ENCODE assay signal across 16 mouse cellular contexts in the genomic region with DNA sequence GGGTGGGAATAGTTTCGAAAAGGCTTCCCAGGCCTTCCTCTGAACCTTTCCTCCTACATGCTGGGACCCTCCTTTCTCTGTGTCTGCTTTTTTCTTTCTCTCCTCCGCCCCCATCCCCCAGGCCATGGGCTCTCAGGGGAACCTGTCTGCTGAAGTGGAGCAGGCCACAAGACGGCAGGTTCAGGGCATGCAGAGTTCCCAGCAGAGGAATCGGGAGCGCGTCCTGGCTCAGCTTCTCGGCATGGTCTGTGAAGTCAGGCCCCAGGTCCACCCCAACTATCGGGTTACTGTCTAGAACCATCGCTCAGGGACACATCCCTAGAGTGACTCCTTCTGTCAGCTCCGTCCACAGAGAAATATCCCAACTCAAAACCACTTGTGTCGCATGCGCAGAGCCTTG. TPM values are rescaled to one million over a fixed set of nuclear protein-coding genes. Genes with fewer than 3 reads are reported as not detected.
DNase-seq lines count a peak whose midpoint lies in the region; ATAC-seq and TF ChIP-seq lines count a peak whose summit lies in the region.
"Had no signal": no experiment of that assay in that cellular context is flagged by ENCODE, and none has a peak within 500 bp of the region (broad histone marks: within the 10 kb centered on the region; RNA-seq: fewer than 3 reads in every experiment).

No protein-coding gene starts in this region.

- H3K27me3 ChIP-seq in neural tube, embryonic 12.5 days (replicated peaks) = no peaks in the 10 kb centered on the region
- no peaks in the 10 kb centered on the region for H3K27me3 ChIP-seq in midbrain, embryonic 14.5 days (ENCODE audit: control insufficient read depth, insufficient read depth, low read length)
- H3K27me3 ChIP-seq: limb, embryonic 15.5 days had no signal

- H3K27ac ChIP-seq in neural tube, embryonic 12.5 days = no peak overlapping the region
- H3K27ac ChIP-seq in midbrain, embryonic 14.5 days (replicated peaks; ENCODE audit: low read depth, low read length) = peak overlapping the region; percentile 88; the same call in 1 of the 2 replicates
- no peak overlapping the region for H3K27ac ChIP-seq in gastrocnemius, adult 2 months
- H3K27ac ChIP-seq: heart, adult 2 months; limb, embryonic 15.5 days had no signal

- no peaks in the 10 kb centered on the region for H3K36me3 ChIP-seq in neural tube, embryonic 12.5 days
- peaks cover 6% of the 10 kb centered on the region; the same call in 1 of the 2 replicates for H3K36me3 ChIP-seq in midbrain, embryonic 14.5 days (ENCODE audit: control insufficient read depth, insufficient read depth, low read length)

- WGBS in neural tube, embryonic 12.5 days = 87% methylated on average over 12 of the region's 12 CpGs
- 86% methylated on average over 12 of the region's 12 CpGs for WGBS in midbrain, embryonic 14.5 days

- no peak for TF ChIP-seq CTCF in gastrocnemius, adult 2 months (IDR thresholded peaks at IDR 0.05)

- no peak for ATAC-seq in neural tube, embryonic 12.5 days (ENCODE audit: low FRiP score, low read depth)
- ATAC-seq in midbrain, embryonic 14.5 days (ENCODE audit: low FRiP score, low TSS enrichment) = no peak
- ATAC-seq: inflammation-experienced regulatory T-cells, adult 6 months had no signal

- no peak overlapping the region for H3K4me3 ChIP-seq in neural tube, embryonic 12.5 days
- 0 out of 2 replicates have a peak overlapping the region, but pooled peaks have one; percentile 4 for H3K4me3 ChIP-seq in midbrain, embryonic 14.5 days (replicated peaks; ENCODE audit: low read depth, low read length)
- no peak overlapping the region for H3K4me3 ChIP-seq in gastrocnemius, adult 2 months
- H3K4me3 ChIP-seq: heart, adult 2 months; limb, embryonic 15.5 days had no signal

- intact Hi-C loops in heart, postnatal 36 days (cut with DNase I) = loop anchor here (2.0 to 5.0 kb wide), 3 partner anchors 69 to 235 kb away; partner anchors contain the start of gene Vars
- intact Hi-C loops in gastrocnemius, adult 2 months (cut with DNase I) = loop anchor here (5.0 to 10.0 kb wide), 2 partner anchors 110 to 213 kb away; partner anchors contain the start of genes D17H6S53E and Sapcd1

- H3K9me3 ChIP-seq in neural tube, embryonic 12.5 days = no peaks in the 10 kb centered on the region
- H3K9me3 ChIP-seq in midbrain, embryonic 14.5 days (ENCODE audit: control insufficient read depth, low read length) = no peaks in the 10 kb centered on the region
- H3K9me3 ChIP-seq: G1E; limb, embryonic 15.5 days had no signal

- 0 out of 2 replicates have a peak overlapping the region, but pooled peaks have one; percentile 13 for H3K9ac ChIP-seq in neural tube, embryonic 12.5 days
- H3K9ac ChIP-seq in midbrain, embryonic 14.5 days (replicated peaks; ENCODE audit: low read length) = 0 out of 2 replicates have a peak overlapping the region, but pooled peaks have one; percentile 12
- H3K9ac ChIP-seq: limb, embryonic 15.5 days had no signal

- DNase-seq in heart, adult 11 months = peak; percentile 92
- DNase-seq in heart, postnatal 36 days = no peak
- DNase-seq in neural tube, embryonic 10.5 days (ENCODE audit: extremely low spot score, low spot score) = no peak
- DNase-seq in midbrain, embryonic 14.5 days = no peak
- DNase-seq in adrenal gland, adult 18-20 months (ENCODE audit: low spot score in 2 of 2) = no peak
- DNase-seq in gastrocnemius, adult 2 months = no peak
- DNase-seq: heart, adult 2 months; kidney, adult 8-10 months had no signal

- H3K4me1 ChIP-seq in neural tube, embryonic 12.5 days = peaks cover 32% of the 10 kb centered on the region
- peaks cover 22% of the 10 kb centered on the region for H3K4me1 ChIP-seq in midbrain, embryonic 14.5 days (ENCODE audit: control insufficient read depth, insufficient read depth, low read length)

- H3K4me2 ChIP-seq in neural tube, embryonic 12.5 days (replicated peaks) = no peak overlapping the region
- H3K4me2 ChIP-seq in midbrain, embryonic 14.5 days (ENCODE audit: low read length) = peak overlapping the region; percentile 91
- H3K4me2 ChIP-seq: limb, embryonic 15.5 days had no signal

RNA-seq across cellular contexts. Expression of gene Nfkbil1, which starts 1.9 kb away (rescaled TPM):
- total RNA-seq in heart, postnatal 36 days (2021) = 1 to 10 TPM; 8.0 to 8.5 TPM
- 10.6 and 11.5 TPM in 2 replicates for polyA plus RNA-seq in neural tube, embryonic 12.5 days (2016; fragmentation: Nextera tagmentation; extraction: Ambion mirVana)
- polyA plus RNA-seq in midbrain, embryonic 14.5 days (2014; fragmentation: Nextera tagmentation; extraction: Ambion mirVana) = 3.8 and 7.3 TPM in 2 replicates
- total RNA-seq in adrenal gland, adult 18-20 months (2021) = 10 to 100 TPM; 12.4 to 15.3 TPM
- total RNA-seq in gastrocnemius, adult 2 months (2021) = 1 to 10 TPM; 7.0 to 7.8 TPM

RNA-seq across cellular contexts. Expression of gene Ddx39b, which starts 4.0 kb away (rescaled TPM):
- 10 to 100 TPM; 83.3 to 97.3 TPM for total RNA-seq in heart, postnatal 36 days (2021)
- polyA plus RNA-seq in neural tube, embryonic 12.5 days (2016; fragmentation: Nextera tagmentation; extraction: Ambion mirVana) = 511 and 522 TPM in 2 replicates
- 386 and 390 TPM in 2 replicates for polyA plus RNA-seq in midbrain, embryonic 14.5 days (2014; fragmentation: Nextera tagmentation; extraction: Ambion mirVana)
- 100 to 1,000 TPM; 195 to 213 TPM for total RNA-seq in adrenal gland, adult 18-20 months (2021)
- total RNA-seq in gastrocnemius, adult 2 months (2021) = 10 to 100 TPM; 83.8 to 94.7 TPM

RNA-seq across cellular contexts. Expression of gene Atp6v1g2, which starts 4.0 kb away (rescaled TPM):
- total RNA-seq in heart, postnatal 36 days (2021) = 1 to 10 TPM; 2.0 to 2.6 TPM
- polyA plus RNA-seq in neural tube, embryonic 12.5 days (2016; fragmentation: Nextera tagmentation; extraction: Ambion mirVana) = 26.2 and 28.4 TPM in 2 replicates
- 78.1 and 99.0 TPM in 2 replicates for polyA plus RNA-seq in midbrain, embryonic 14.5 days (2014; fragmentation: Nextera tagmentation; extraction: Ambion mirVana)
- total RNA-seq in adrenal gland, adult 18-20 months (2021) = 1 to 10 TPM; 4.7 to 5.3 TPM
- total RNA-seq in gastrocnemius, adult 2 months (2021) = 1 to 10 TPM; 1.9 to 2.0 TPM

RNA-seq across cellular contexts. Expression of gene Gm16181, which starts 16.9 kb away (rescaled TPM):
- total RNA-seq in heart, postnatal 36 days (2021) = not detected
- polyA plus RNA-seq in neural tube, embryonic 12.5 days (2016; fragmentation: Nextera tagmentation; extraction: Ambion mirVana) = not detected in 2 replicates
- not detected in 2 replicates for polyA plus RNA-seq in midbrain, embryonic 14.5 days (2014; fragmentation: Nextera tagmentation; extraction: Ambion mirVana)
- total RNA-seq in adrenal gland, adult 18-20 months (2021) = not detected
- total RNA-seq in gastrocnemius, adult 2 months (2021) = not detected
- total RNA-seq: heart, adult 2 months; layer of hippocampus, postnatal 14 days; left cerebral cortex, postnatal 25 days had no signal
- polyA plus RNA-seq: G1E; neural tube, embryonic 11.5 days; testis, adult 2 months had no signal

RNA-seq across cellular contexts. Expression of gene H2-D1, which starts 25.0 kb away (rescaled TPM):
- total RNA-seq in heart, postnatal 36 days (2021) = 100 to 1,000 TPM in 1 of 2 experiments, 10 to 100 TPM in 1; 87.6 to 133 TPM
- 55.7 and 58.8 TPM in 2 replicates for polyA plus RNA-seq in neural tube, embryonic 12.5 days (2016; fragmentation: Nextera tagmentation; extraction: Ambion mirVana)
- 68.5 and 74.3 TPM in 2 replicates for polyA plus RNA-seq in midbrain, embryonic 14.5 days (2014; fragmentation: Nextera tagmentation; extraction: Ambion mirVana)
- 100 to 1,000 TPM; 219 to 653 TPM for total RNA-seq in adrenal gland, adult 18-20 months (2021)
- total RNA-seq in gastrocnemius, adult 2 months (2021) = 10 to 100 TPM; 30.4 to 38.5 TPM
